Mouse (Mus musculus): Measurements from ENCODE around the gene Pdgfa. TPM values are rescaled to one million over a fixed set of nuclear protein-coding genes. Genes with fewer than 3 reads are reported as not detected.

Pdgfa gene
- total RNA-seq, 2 experiments from 2014 or later: 52.1 to 57.9 TPM

GRCm38 (mm10) chr5:138973480-138973879, 23.7 kb downstream of the Pdgfa start:
- DNase-seq (ENCODE audit: low spot score in 2 of 2): no peak
- intact Hi-C loops (cut with DNase I): no loop called here

- intact Hi-C loops (cut with DNase I): no loop called here
- DNase-seq (ENCODE audit: low spot score in 2 of 2): no peak
These were observed 25.8 kb downstream of the Pdgfa start for GRCm38 (mm10) chr5:138971405-138971804.

GRCm38 (mm10) chr5:138970056-138970490, 27.1 kb downstream of the Pdgfa start:
- intact Hi-C loops (cut with DNase I): no loop called here
- DNase-seq (ENCODE audit: low spot score in 2 of 2): peak in 1 of 2 experiments; percentile 15

GRCm38 (mm10) chr5:138966033-138966724, 31.0 kb downstream of the Pdgfa start:
- intact Hi-C loops (cut with DNase I): no loop called here
- DNase-seq (ENCODE audit: low spot score in 2 of 2): no peak

- DNase-seq (ENCODE audit: low spot score in 2 of 2): peak in 1 of 2 experiments; percentile 22
- intact Hi-C loops (cut with DNase I): no loop called here
These were observed 31.6 kb downstream of the Pdgfa start for GRCm38 (mm10) chr5:138965590-138965989.

- intact Hi-C loops (cut with DNase I): no loop called here
- DNase-seq (ENCODE audit: low spot score in 2 of 2): no peak
These were observed 40.7 kb downstream of the Pdgfa start for GRCm38 (mm10) chr5:138956427-138956833.

- intact Hi-C loops (cut with DNase I): no loop called here
- DNase-seq (ENCODE audit: low spot score in 2 of 2): no peak
These were observed 43.2 kb downstream of the Pdgfa start for GRCm38 (mm10) chr5:138953986-138954385.

- intact Hi-C loops (cut with DNase I): no loop called here
These were observed 44.2 kb downstream of the Pdgfa start for GRCm38 (mm10) chr5:138952969-138953368.

GRCm38 (mm10) chr5:138951305-138951704, 45.9 kb downstream of the Pdgfa start:
- intact Hi-C loops (cut with DNase I): no loop called here
- no peak for DNase-seq (ENCODE audit: low spot score in 2 of 2)

More at GRCm38 (mm10) chr5:138952969-138953368, 44.2 kb downstream of the Pdgfa start:
- no peak for DNase-seq (ENCODE audit: low spot score in 2 of 2)

GRCm38 (mm10) chr5:138949165-138949564, 48.0 kb downstream of the Pdgfa start:
- DNase-seq (ENCODE audit: low spot score in 2 of 2): no peak
- intact Hi-C loops (cut with DNase I): no loop called here

- intact Hi-C loops (cut with DNase I): no loop called here
- peak; percentile 43 to 50 for DNase-seq (ENCODE audit: low spot score in 2 of 2)
These were observed 48.9 kb downstream of the Pdgfa start for GRCm38 (mm10) chr5:138948031-138948980.

- no peak for DNase-seq (ENCODE audit: low spot score in 2 of 2)
- intact Hi-C loops (cut with DNase I): no loop called here
These were observed 49.7 kb downstream of the Pdgfa start for GRCm38 (mm10) chr5:138947487-138947886.

- no peak for DNase-seq (ENCODE audit: low spot score in 2 of 2)
- intact Hi-C loops (cut with DNase I): no loop called here
These were observed 50.2 kb downstream of the Pdgfa start for GRCm38 (mm10) chr5:138946931-138947330.

- intact Hi-C loops (cut with DNase I): no loop called here
- no peak for DNase-seq (ENCODE audit: low spot score in 2 of 2)
These were observed 52.2 kb downstream of the Pdgfa start for GRCm38 (mm10) chr5:138945011-138945410.

- DNase-seq (ENCODE audit: low spot score in 2 of 2): no peak
- intact Hi-C loops (cut with DNase I): no loop called here
These were observed 52.6 kb downstream of the Pdgfa start for GRCm38 (mm10) chr5:138944551-138944950.

GRCm38 (mm10) chr5:138941842-138942241, 55.3 kb downstream of the Pdgfa start:
- no peak for DNase-seq (ENCODE audit: low spot score in 2 of 2)
- intact Hi-C loops (cut with DNase I): no loop called here

GRCm38 (mm10) chr5:138940576-138940975, 56.6 kb downstream of the Pdgfa start:
- DNase-seq (ENCODE audit: low spot score in 2 of 2): no peak
- intact Hi-C loops (cut with DNase I): no loop called here

GRCm38 (mm10) chr5:138938572-138939163, 58.5 kb downstream of the Pdgfa start:
- intact Hi-C loops (cut with DNase I): no loop called here

GRCm38 (mm10) chr5:138936399-138937089, 60.6 kb downstream of the Pdgfa start:
- intact Hi-C loops (cut with DNase I): no loop called here
- DNase-seq (ENCODE audit: low spot score in 2 of 2): no peak

More at GRCm38 (mm10) chr5:138938572-138939163, 58.5 kb downstream of the Pdgfa start:
- DNase-seq (ENCODE audit: low spot score in 2 of 2): no peak

Data from left cerebral cortex, postnatal 14 days (tissue).